Mouse (Mus musculus): ENCODE results near the gene Snx25.

The Snx25 gene

GRCm38 (mm10) chr8:46010746-46011680 lies 140.9 kb downstream of the Snx25 start:
- DNase-seq (ENCODE audit: low spot score): no peak

- no peak for DNase-seq (ENCODE audit: low spot score)
Observed at GRCm38 (mm10) chr8:46010306-46010705, 141.7 kb downstream of the Snx25 start.

GRCm38 (mm10) chr8:46007050-46007672 lies 144.8 kb downstream of the Snx25 start:
- no peak for DNase-seq (ENCODE audit: low spot score)

GRCm38 (mm10) chr8:46005596-46005995 lies 146.4 kb downstream of the Snx25 start, which contains the start of gene Ankrd37:
TSS of gene Ankrd37 (minus strand) at chr8:46005707.
- DNase-seq (ENCODE audit: low spot score): no peak

- peak; percentile 97 for DNase-seq (ENCODE audit: low spot score)
Observed at GRCm38 (mm10) chr8:45999784-46000705, 151.9 kb downstream of the Snx25 start.

GRCm38 (mm10) chr8:45999138-45999783 lies 152.7 kb downstream of the Snx25 start, which contains the start of gene Lrp2bp:
TSS of gene Lrp2bp (plus strand) at chr8:45999303.
- DNase-seq (ENCODE audit: low spot score): no peak

GRCm38 (mm10) chr8:45998228-45998627 lies 153.7 kb downstream of the Snx25 start:
- DNase-seq (ENCODE audit: low spot score): no peak

GRCm38 (mm10) chr8:45995576-45995975 lies 156.4 kb downstream of the Snx25 start:
- no peak for DNase-seq (ENCODE audit: low spot score)

- no peak for DNase-seq (ENCODE audit: low spot score)
Observed at GRCm38 (mm10) chr8:45994111-45994510, 157.8 kb downstream of the Snx25 start.

- DNase-seq (ENCODE audit: low spot score): no peak
Observed at GRCm38 (mm10) chr8:45990631-45991310, 161.2 kb downstream of the Snx25 start.

- no peak for DNase-seq (ENCODE audit: low spot score)
Observed at GRCm38 (mm10) chr8:45988189-45988588, 163.8 kb downstream of the Snx25 start.

GRCm38 (mm10) chr8:45986665-45987064 lies 165.3 kb downstream of the Snx25 start:
- DNase-seq (ENCODE audit: low spot score): no peak

Data from ovary, postnatal 10 days (tissue).